Mouse (Mus musculus) cortical plate, adult 2 months (tissue): ENCODE measurements around the gene Slc38a6.

Experiments
- CTCF ChIP-seq: fragments of 200-500 bp; IDR thresholded peaks from 2 replicates; pipeline ENCODE4 v1.5.1; 2011; ENCODE audit warnings: mild to moderate bottlenecking, control low read depth, low read length; ENCODE audit not compliant: insufficient read depth; ENCODE audit errors: extremely low read depth
- POLR2A ChIP-seq: fragments of 200-500 bp; IDR thresholded peaks from 2 replicates; pipeline ENCODE4 v1.6.1; 2011; ENCODE audit warnings: mild to moderate bottlenecking, low read length, control low read depth; ENCODE audit not compliant: insufficient read depth; ENCODE audit errors: extremely low read depth

DNA sequence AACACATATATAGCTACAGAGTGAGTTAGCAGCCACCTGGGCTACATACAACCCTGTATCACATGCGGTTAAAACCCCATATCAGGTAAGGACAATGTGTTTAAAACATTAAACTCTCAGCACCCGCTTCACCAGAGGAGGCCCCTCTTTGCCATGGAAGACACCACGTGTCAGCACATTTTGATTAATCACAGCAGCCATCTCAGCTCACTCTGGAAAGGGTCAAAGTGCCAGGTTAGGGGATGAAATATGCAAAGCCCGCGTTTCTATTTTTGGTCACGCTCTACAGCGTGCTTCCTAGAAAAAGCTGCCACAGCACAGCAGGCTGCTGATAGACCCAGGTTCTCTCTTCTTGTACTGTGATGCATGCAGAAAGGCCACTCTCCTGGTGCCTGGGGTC, 94.9 kb downstream of the Slc38a6 start:
- TF ChIP-seq CTCF (no peak), POLR2A (no peak)
